In the genomic region with DNA sequence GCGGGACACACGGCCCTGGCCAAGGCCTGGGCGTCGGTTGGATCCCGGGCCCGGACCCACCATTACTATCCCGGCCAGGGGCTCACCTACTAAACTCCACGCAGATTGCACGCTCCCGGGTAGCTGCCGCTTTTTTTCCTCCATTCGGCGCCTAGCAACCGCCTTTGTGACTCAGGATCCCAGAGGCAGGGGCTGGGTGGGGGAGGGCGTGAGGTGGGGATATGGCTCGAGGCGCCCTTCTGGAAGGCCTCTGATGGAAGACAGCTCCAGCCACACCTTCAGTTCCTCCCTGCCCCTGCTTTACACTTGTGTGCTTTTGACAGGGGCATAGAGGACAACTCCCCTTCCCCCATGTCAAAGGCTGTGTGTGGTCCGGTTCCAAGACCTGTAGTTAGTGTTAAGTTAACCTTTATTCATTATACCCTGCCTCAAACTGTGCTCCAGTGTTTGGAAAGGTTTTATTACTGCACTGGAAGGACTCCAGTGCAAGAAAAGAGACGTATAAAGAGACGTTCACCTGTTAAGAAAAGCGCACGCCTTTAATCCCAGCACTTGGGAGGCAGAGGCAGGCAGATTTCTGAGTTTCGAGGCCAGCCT, we compare ENCODE assay signal across 13 mouse cellular contexts. TPM values are rescaled to one million over a fixed set of nuclear protein-coding genes. Genes with fewer than 3 reads are reported as not detected.
A peak's percentile ranks its signal among the peaks of the same experiment; 100 is the strongest.
DNase-seq lines count a peak whose midpoint lies in the region; ATAC-seq lines count a peak whose summit lies in the region.
"Had no signal": no experiment of that assay in that cellular context is flagged by ENCODE, and none has a peak within 500 bp of the region (broad histone marks: within the 10 kb centered on the region; RNA-seq: fewer than 3 reads in every experiment).

A gene (minus strand): TSS at position 173 of the 597 bp plus-strand sequence.

- H3K4me2 ChIP-seq in midbrain, embryonic 13.5 days (replicated peaks): 0 out of 2 replicates have a peak within 1 kb of the TSS, but pooled peaks have one; percentile 5
- H3K4me2 ChIP-seq: lung, embryonic 15.5 days had no signal

- H3K4me1 ChIP-seq in midbrain, embryonic 13.5 days (replicated peaks): peaks cover 10% of the 10 kb centered on the region

- no peak for ATAC-seq in midbrain, embryonic 13.5 days
- ATAC-seq: inflammation-experienced regulatory T-cells, adult 6 months; Patski had no signal

- H3K27ac ChIP-seq in midbrain, embryonic 13.5 days: no peak within 1 kb of the TSS
- H3K27ac ChIP-seq: lung, embryonic 15.5 days had no signal

- WGBS in midbrain, embryonic 13.5 days: 35% methylated on average over 23 of the region's 23 CpGs

- peak; percentile 54 for DNase-seq in kidney, adult 9 months
- DNase-seq in kidney, postnatal 10 days: no peak
- DNase-seq in R1 (ENCODE audit: low read depth, low spot score): peak; percentile 85
- peak; percentile 42 for DNase-seq in embryo, embryonic 11 days
- no peak for DNase-seq in T-cell, adult 2 months (ENCODE audit: low spot score)
- DNase-seq in cerebellum, postnatal 25 days: no peak
- DNase-seq: cerebellum, adult 11 months had no signal

- no peaks in the 10 kb centered on the region for H3K9me3 ChIP-seq in midbrain, embryonic 13.5 days
- H3K9me3 ChIP-seq: lung, embryonic 15.5 days had no signal

- no peaks in the 10 kb centered on the region for H3K36me3 ChIP-seq in midbrain, embryonic 13.5 days
- H3K36me3 ChIP-seq: lung, embryonic 15.5 days had no signal

- no peaks in the 10 kb centered on the region for H3K27me3 ChIP-seq in midbrain, embryonic 13.5 days
- H3K27me3 ChIP-seq: lung, embryonic 15.5 days; Patski had no signal

- H3K9ac ChIP-seq in midbrain, embryonic 13.5 days (replicated peaks): 0 out of 2 replicates have a peak within 1 kb of the TSS, but pooled peaks have one; percentile 11
- H3K9ac ChIP-seq: lung, embryonic 15.5 days had no signal

- H3K4me3 ChIP-seq in midbrain, embryonic 13.5 days (replicated peaks): no peak within 1 kb of the TSS
- H3K4me3 ChIP-seq: lung, embryonic 15.5 days had no signal

RNA-seq across cellular contexts. Expression of the gene that starts here (rescaled TPM):
- not detected in 2 replicates for polyA plus RNA-seq in midbrain, embryonic 13.5 days (2015; fragmentation: Nextera tagmentation; extraction: Ambion mirVana)
- polyA plus RNA-seq: gonadal fat pad, adult 2 months; inflammation-experienced regulatory T-cells, adult 6 months; lung, embryonic 15.5 days; Patski; spleen, adult 2 months had no signal

Comparison
In these comparisons a context has a peak if more than half of its experiments do, and no peak if none do; other contexts are left out.
1. DNase-seq: peak in kidney, adult 9 months (single experiment), R1 (single experiment) and embryo, embryonic 11 days (single experiment); none in kidney, postnatal 10 days (single experiment), T-cell, adult 2 months (single experiment) and cerebellum, postnatal 25 days (0 of 2).